Mouse (Mus musculus): ENCODE results near the gene Slc22a17. TPM values are rescaled to one million over a fixed set of nuclear protein-coding genes. Genes with fewer than 3 reads are reported as not detected.

Gene Slc22a17
- polyA plus RNA-seq, 1 experiment from 2014 or later: 4.1 TPM

- DNase-seq (ENCODE audit: low spot score): no peak
Observed at GRCm38 (mm10) chr14:54903641-54904040, 9.3 kb downstream of the Slc22a17 start.

DNA sequence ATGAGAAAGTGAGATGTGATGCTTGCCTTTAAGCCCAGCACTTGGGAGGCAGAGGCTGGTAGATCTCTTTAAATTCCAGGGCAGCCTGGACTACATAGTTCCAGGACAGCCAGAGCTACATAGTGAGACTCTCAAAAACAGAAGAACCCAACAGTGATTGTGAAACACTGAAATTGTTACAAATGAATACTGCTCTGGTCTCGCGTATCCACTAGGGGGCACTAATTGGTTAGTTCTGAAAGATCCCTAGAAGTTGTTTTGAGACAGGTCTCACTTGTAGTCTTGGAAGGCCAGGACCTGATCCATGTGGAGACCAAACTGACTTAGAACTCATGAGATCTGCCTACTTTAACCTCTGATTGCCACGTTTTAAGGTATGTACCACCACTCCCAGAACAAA is 12.5 kb downstream of the Slc22a17 start:
- peak; percentile 76 for DNase-seq (ENCODE audit: low spot score)

GRCm38 (mm10) chr14:54897445-54897844 is 15.5 kb downstream of the Slc22a17 start:
- no peak for DNase-seq (ENCODE audit: low spot score)

- DNase-seq (ENCODE audit: low spot score): peak; percentile 14
Observed at GRCm38 (mm10) chr14:54894296-54895151, 18.4 kb downstream of the Slc22a17 start.

GRCm38 (mm10) chr14:54893651-54894181 is 19.2 kb downstream of the Slc22a17 start:
- DNase-seq (ENCODE audit: low spot score): peak; percentile 99

- no peak for DNase-seq (ENCODE audit: low spot score)
Observed at GRCm38 (mm10) chr14:54892200-54892599, 20.7 kb downstream of the Slc22a17 start, which contains the start of gene Pabpn1. TSS of gene Pabpn1 (plus strand) at chr14:54892500.

- no peak for DNase-seq (ENCODE audit: low spot score)
Observed at GRCm38 (mm10) chr14:54885309-54885708, 27.6 kb downstream of the Slc22a17 start.

GRCm38 (mm10) chr14:54884022-54884712 is 28.8 kb downstream of the Slc22a17 start:
- peak; percentile 35 for DNase-seq (ENCODE audit: low spot score)

- no peak for DNase-seq (ENCODE audit: low spot score)
Observed at GRCm38 (mm10) chr14:54883154-54884021, 29.5 kb downstream of the Slc22a17 start, which contains the start of the genes Bcl2l2 and Gm20521. TSS of gene Bcl2l2 (plus strand) at chr14:54883377. TSS of gene Gm20521 (plus strand) at chr14:54883441.

- DNase-seq (ENCODE audit: low spot score): peak; percentile 66
Observed at GRCm38 (mm10) chr14:54877048-54877715, 35.8 kb downstream of the Slc22a17 start, which contains the start of gene Ppp1r3e. TSS of gene Ppp1r3e (minus strand) at chr14:54877550.

DNA sequence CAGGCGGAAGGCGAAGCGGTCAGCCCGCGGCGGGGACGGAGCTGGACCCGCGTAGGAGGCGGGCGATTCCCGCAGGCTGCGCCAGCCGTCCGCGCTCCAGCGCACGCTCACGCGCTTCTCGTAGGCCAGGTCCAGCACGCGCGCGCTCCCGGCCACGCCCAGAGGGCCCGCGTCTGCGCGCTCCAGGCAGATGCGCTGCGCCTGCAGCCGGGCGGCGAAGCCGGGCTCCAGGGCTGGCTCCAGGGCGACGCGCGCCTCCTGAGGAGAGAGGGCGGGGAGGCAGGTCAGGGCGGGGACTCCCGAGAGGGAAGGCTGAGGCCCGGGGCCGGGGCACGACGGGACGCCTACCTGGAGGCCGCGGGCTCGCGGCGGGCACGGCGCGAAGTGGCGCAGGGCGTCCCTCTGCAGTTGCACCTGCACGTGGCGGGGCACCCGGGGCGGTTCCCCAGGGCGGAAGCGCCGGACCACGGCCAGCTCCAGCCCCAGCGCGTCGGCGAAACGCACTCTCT is 36.3 kb downstream of the Slc22a17 start:
- DNase-seq (ENCODE audit: low spot score): peak; percentile 80

GRCm38 (mm10) chr14:54875844-54876538 is 36.9 kb downstream of the Slc22a17 start:
- peak; percentile 33 for DNase-seq (ENCODE audit: low spot score)

DNA sequence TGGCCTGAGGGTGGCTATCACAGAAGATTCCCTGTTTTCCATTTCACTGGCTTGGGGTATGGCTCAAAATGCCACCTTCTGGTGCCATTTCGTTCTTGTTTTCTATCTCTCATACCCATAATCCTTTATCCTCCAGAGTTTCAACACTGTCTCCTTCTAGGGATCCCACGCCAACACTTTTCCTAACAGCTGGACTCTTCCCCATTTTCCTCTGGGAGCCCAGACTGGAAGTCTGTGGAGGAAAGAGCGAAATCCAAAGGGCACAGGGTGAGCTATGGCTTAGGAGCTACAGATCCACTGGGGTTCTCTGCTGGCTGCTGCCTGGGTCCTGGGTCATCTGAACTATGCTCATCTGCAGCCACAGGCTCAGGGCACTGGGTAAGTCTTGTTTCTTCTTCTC is 38.8 kb downstream of the Slc22a17 start:
- no peak for DNase-seq (ENCODE audit: low spot score)

- no peak for DNase-seq (ENCODE audit: low spot score)
Observed at GRCm38 (mm10) chr14:54870861-54871260, 42.1 kb downstream of the Slc22a17 start, which contains the start of gene Homez. TSS of gene Homez (minus strand) at chr14:54870961.

DNA sequence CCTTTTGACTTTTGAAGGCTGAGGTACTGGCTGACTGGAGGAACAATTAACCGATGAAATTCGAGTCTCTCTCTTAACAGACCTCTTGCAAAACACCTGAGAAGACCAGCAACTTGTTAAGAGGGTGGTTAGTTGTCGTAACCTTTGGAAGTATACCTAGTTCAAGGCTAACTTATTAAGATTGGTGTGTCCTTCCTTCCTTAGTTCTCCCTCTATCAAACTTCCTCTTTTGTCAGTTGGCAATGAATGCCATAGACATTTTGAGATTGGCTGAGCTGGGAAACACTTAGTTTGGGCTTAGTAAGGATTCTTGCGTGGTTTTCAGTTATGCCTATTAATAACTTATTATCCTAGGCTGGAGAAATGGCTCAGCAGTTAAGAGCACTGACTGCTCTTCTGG is 44.9 kb downstream of the Slc22a17 start:
- no peak for DNase-seq (ENCODE audit: low spot score)

DNA sequence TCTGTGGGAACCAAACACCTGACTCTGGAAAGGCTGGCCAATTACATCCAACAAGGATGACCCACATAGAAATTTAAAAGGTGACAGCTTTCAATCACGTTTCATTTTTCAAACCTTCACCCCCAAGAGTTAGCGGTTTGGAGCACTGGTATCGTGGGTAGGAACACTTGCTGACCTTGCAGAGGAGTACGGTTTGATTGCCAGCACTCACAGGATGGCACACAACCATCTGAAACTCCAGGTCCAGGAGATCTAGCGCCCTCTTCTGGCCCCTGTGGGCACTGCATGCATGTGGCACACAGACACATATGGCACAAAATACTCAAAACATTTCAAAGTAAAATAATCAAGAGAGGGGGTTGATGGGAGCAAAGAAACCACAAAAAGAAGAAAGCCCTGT is 46.0 kb downstream of the Slc22a17 start:
- peak; percentile 50 for DNase-seq (ENCODE audit: low spot score)

DNA sequence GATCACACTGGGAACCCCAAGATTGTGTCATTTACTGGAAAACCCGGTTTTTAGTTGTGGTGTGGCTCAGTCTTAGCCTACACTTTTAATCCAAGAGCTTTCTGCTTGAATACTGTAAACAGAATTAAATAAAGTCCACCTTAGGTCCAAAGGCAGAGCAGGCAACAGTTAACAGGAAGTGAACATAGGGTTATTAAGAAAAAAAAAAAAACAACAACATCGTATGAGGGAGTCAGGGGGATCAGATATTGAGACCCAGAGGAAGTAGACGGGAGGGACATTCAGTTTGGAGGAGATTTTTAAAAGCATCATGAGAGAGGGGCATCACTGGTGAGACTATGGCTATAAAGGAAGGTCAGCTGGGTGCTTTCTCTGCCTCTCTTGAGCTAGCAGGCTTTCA is 46.7 kb downstream of the Slc22a17 start:
- DNase-seq (ENCODE audit: low spot score): no peak

DNA sequence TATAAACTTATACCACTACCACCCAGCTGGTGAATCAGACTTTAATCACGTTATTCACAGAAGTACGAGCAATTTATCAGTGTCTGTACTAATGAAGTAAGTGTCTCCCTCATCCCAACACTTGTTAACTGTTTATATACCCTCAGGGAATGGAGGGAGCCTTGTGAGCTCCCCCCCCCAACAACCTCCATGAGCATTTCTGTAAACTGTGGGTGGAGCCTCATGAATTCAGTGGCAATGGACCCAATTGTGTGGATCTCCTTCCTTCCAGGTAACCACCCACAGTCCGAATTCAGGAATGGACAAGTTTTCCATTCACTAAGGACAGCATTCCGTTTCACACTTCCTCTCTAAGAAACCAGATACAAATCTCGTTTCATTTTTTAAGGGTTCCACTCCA is 47.3 kb downstream of the Slc22a17 start:
- DNase-seq (ENCODE audit: low spot score): no peak

- DNase-seq (ENCODE audit: low spot score): no peak
Observed at GRCm38 (mm10) chr14:54864313-54865036, 48.5 kb downstream of the Slc22a17 start.

Data from thymus, postnatal 0 days (tissue).